Mouse (Mus musculus): ENCODE data around the gene Ntan1.
A peak's percentile ranks its signal among the peaks of the same experiment; 100 is the strongest.
"Not testable (repeated sequence)": the region's sequence is repeated elsewhere in the genome, so short reads cannot be mapped to it uniquely, and the experiment has no call there.

Ntan1 gene

DNA sequence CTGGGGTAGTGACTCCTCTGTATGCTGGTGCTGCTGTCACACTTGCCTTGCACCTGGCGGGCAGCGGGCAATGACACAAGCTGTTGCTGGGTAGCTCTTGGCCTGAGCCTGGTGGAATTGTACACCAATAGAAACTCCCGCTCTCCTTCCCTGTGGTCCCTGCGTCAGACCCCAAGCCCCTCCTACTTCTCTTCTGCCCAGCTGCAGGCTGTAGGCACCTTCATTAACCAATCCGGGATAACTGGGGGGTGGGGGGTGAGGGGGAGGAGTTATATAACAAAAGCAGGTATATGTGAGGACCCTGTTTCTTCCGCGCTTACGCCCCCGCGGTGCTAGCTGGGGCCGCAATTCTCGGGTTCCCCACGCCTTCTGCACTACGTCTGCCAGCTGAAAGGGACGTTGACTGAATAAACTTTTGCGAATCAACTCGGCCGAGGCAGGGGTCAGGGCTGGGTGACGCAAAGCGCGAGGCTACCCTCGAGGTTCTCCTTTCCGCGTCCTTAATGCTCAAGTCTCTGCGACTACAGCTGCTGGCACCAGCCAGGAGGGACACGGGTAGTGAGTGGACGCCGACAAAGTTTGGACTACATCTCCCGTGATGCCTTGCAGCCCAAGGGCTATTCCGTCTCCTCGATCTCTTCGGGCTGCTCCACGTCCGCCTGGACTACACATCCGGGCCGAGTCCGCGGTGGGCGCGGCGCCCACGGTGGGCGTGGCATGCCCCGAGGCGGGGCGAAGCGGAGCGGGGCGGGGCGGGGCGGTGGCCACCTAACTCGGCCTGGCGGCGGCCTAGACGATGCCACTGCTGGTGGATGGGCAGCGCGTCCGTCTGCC is at the start of gene Ntan1:
Gene Ntan1, plus strand, starts transcription at position 286 of the 834 bp plus-strand sequence.
- peak; percentile 95 to 98 for DNase-seq

- not testable (repeated sequence) for DNase-seq
Measured at GRCm38 (mm10) chr16:13771603-13772002, 47.0 kb upstream of the Ntan1 start.

- DNase-seq = not testable (repeated sequence)
Measured at GRCm38 (mm10) chr16:13772051-13772450, 46.6 kb upstream of the Ntan1 start.

GRCm38 (mm10) chr16:13774011-13774410 is 44.6 kb upstream of the Ntan1 start:
- not testable (repeated sequence) for DNase-seq

- DNase-seq = not testable (repeated sequence)
Measured at GRCm38 (mm10) chr16:13774651-13775050, 44.0 kb upstream of the Ntan1 start.

GRCm38 (mm10) chr16:13780353-13781036 is 38.1 kb upstream of the Ntan1 start, which contains the start of gene Rrn3:
Gene Rrn3, plus strand, starts transcription at chr16:13780708.
- peak; percentile 86 to 91 for DNase-seq

- DNase-seq = no peak
Measured at GRCm38 (mm10) chr16:13781216-13781615, 37.4 kb upstream of the Ntan1 start.

DNA sequence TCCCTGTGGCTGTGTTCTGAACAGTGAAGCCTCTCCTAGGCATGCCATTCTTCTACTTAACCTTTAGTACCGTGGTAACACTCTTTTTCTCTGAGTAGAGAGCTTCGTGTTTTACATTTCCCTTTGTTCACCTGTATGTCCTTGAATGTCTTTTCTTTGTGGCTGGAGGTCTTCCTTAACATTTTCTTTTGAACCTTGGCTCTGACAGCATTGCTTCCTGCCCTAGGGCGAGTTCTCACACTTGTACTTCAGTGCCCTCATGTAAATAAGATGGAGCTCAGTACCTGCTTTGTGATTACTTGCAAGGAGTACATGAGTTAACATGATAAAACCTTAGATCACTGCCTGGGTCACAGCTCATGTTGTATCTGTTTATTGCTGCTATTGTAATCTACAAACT is 32.7 kb upstream of the Ntan1 start:
- DNase-seq = no peak

GRCm38 (mm10) chr16:13793441-13793840 is 25.2 kb upstream of the Ntan1 start:
- DNase-seq = not testable (repeated sequence)

- DNase-seq = no peak
Measured at GRCm38 (mm10) chr16:13796746-13797175, 21.9 kb upstream of the Ntan1 start.

DNA sequence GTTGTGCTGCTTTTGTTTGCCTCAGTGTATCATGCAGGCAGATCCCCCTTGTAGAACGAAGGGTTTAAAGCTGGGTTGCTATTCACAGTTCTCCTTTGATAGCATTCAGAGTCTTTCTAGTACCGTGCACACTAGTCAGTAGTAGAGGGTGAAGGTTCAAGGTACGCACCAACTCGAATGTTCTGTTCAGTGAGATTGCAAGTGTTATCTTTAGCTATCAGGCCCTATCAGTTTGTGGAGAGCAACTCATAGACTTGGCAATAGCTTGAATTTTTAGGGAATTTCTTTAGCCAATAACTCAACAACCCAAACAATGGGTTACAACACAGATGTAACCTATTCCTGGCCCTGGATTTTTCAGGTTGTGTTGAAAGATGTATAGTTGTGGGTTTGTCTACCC is 17.4 kb upstream of the Ntan1 start:
- DNase-seq = no peak

DNA sequence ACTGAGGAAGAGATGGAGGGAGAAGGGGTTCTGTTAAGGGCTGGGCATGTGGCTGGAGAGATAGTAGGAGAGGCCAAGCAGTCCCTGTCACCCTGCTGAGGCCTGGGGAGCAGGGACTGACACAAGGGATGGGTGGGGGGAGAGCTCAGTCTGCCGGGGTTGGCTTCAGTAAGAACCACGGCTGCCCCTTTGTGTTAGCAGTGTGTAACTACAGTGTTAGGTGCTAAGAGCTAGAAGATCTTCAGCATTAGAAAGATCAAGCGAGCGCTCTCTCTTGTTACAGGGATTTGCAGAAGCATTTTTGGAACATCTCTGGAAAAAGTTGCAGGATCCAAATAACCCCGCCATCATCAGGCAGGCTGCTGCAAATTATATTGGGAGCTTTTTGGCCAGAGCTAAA is 14.0 kb upstream of the Ntan1 start:
- no peak for DNase-seq

DNA sequence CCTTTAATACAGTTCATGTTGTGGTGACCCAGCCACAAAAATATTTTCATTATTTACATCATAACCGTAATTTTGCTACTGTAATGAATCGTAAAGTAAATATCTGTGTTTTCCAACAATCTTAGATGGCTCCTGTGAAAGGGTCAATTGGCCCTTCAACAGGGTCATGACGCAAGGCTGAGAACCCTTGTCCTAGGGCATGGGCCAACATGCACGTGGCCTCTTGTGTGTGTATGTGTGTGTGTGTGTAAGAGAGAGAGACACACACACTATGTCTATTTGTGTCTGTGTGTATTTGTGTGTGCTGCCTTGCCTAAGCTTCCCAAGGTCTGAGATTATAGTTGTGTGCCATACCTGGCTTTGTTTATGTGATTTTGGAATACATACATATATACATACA is 11.0 kb upstream of the Ntan1 start:
- DNase-seq = no peak

DNA sequence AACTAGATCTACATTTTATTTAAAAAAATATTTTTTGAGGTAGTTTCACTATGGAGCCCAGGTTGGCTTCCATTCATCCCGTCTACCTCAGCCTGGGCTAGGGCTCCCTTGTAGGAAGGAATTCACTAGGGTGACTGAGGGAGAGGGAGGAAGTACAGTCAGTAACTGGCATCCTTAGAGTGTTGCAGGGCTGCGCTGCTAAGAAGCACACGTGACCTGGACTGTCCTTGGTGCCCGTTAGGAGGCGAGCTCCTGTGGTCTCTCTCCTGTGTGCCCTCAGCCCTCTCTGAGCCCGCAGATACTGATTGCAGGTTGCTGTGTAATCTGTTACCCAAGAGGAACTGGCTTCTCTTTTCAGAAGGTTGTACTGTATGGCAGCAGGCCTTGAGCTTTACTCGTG is 10.2 kb upstream of the Ntan1 start:
- no peak for DNase-seq

GRCm38 (mm10) chr16:13812152-13812551 is 6.5 kb upstream of the Ntan1 start:
- DNase-seq = no peak

GRCm38 (mm10) chr16:13813200-13813599 is 5.4 kb upstream of the Ntan1 start:
- no peak for DNase-seq

DNA sequence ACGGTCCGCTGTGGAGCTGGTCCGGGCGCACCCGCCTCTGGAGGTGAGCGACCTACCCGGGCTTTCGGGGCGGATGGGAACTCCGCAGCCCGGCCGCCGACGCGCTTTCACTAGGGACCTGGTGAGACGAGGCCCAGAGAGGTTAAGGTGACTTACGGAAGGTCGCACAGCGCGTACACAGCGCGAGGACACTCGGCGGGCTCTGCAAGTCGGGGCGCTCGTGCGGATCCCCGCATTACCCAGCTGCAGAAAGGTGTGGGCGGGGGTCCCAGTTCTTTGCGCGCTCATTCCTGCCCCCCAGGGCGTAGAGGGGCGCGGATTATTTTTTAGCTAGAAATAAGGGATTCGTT is 724 bp downstream of the Ntan1 start:
- DNase-seq = no peak

- DNase-seq = no peak
Measured at GRCm38 (mm10) chr16:13819806-13820500, 1.3 kb downstream of the Ntan1 start.

GRCm38 (mm10) chr16:13820771-13821170 is 2.1 kb downstream of the Ntan1 start:
- DNase-seq = no peak

GRCm38 (mm10) chr16:13825781-13826490 is 7.3 kb downstream of the Ntan1 start:
- no peak for DNase-seq

DNA sequence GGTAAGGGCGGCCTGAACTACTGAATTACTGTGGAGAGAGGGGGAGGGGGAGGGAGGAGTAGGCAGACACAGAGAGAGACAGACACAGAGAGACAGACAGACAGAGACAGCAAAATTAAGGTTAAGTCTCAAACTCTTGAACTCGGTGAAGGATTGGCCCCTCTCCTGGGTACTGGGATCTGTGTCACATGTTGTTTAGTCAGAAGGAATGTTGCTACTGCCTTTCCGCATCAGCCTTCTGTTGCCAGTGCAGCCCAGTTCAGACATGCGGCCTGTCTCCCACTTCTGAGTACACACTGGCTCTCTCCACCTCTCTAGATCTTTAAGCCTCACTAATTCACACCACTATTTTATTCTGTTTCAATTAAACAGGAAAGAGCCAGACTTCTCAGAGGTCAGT is 7.9 kb downstream of the Ntan1 start:
- no peak for DNase-seq

DNA sequence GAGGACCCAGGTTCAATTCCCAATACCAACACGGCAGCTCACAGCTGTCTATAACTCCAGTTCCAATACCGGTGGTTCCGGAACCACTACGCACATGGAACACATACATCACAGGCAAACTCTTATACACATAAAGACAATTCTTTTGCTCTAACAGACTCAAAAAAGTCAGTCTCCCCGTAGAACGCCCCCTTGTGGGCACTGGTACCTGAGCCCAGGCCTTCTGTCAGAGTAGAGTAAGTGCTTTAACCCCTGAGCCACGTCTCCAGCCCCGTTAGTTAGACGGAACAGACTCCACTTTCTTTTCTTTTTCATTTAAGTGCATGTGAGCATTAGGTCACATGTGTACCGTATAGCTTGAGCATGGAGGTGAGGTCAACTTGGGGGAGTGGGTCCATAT is 11.8 kb downstream of the Ntan1 start:
- DNase-seq = no peak

DNA sequence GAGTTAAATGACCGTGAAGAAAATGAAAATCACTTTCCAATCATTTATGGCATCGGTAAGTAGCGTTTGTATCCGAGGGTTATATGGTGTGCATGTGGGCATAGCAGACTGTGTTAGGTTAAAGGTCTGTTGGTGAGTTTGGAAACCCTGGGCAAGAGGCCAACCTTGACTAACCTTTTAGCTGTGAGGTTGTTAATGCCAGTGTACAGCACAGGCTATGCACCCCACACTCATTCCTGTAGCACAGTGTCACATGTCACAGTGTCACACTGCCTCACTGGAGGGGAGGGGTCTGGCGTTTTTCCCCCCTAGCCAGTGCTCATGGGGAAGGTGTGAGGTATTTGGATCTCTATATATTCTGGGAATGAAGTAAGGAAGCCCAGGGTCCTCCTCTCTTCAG is 13.0 kb downstream of the Ntan1 start:
- DNase-seq = no peak

All from cerebellum, postnatal 36 days (tissue).